ENCODE assay signal across 15 mouse cellular contexts in the genomic region with DNA sequence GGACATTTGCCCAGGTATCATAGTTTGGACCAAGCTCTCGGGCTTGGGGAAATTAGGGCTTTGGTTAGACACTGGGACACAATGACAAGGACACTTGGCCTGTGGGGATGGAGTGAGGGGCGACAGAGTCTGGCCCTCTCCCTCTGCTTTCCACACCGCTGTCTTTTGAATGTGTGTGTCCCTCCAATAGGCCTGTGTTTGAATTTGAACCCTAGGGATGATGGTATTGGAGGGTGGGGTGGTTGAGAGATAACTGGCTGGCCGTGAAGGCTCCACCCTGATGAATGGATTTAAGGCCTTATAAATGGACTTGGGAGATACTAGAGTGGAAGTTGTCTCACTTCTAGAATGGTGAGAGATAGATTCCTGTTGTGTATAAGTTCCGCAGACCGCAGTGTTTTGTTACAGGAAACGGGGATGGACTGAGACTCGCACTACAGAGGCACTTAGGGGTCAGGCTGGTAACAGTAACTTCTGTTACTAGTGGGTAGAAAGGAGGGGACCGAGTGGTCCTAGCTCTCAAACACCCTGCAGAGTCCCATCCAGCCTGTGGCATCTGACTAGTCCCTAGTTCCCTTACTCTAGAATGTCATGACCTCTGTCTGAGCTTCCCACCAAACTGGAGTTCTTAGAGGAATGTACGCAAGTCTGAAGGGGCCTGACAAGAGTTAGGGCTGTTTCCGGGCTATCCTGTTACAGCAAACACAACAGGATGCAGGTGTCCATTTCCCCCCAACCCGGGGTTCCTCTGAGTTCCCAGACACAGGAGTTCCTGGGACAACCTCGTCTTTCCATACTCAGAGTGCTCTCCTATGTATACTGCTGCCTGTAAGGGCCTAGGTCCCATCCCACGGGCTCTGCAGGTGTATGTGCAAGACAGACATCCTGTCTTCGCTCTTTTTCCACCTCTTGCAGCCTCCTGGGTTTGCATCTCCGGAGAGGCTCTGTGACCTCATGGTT. TPM values are rescaled to one million over a fixed set of nuclear protein-coding genes. Genes with fewer than 3 reads are reported as not detected.
A peak's percentile ranks its signal among the peaks of the same experiment; 100 is the strongest.
DNase-seq lines count a peak whose midpoint lies in the region; ATAC-seq and TF ChIP-seq lines count a peak whose summit lies in the region.
"Had no signal": no experiment of that assay in that cellular context is flagged by ENCODE, and none has a peak within 500 bp of the region (broad histone marks: within the 10 kb centered on the region; RNA-seq: fewer than 3 reads in every experiment).

No protein-coding gene starts in this region.

- no peak overlapping the region for H3K4me2 ChIP-seq in heart, postnatal 0 days (ENCODE audit: low read depth, low read length)

- no peak for ATAC-seq in heart, postnatal 0 days (ENCODE audit: insufficient read depth, low read depth)
- 0 out of 2 replicates have a peak, but pooled peaks have one; percentile 1 for ATAC-seq in granulocyte monocyte progenitor cell, adult 5-6 weeks (replicated peaks; ENCODE audit: poor library complexity, severe bottlenecking)
- ATAC-seq: hindbrain, postnatal 0 days had no signal

- H3K36me3 ChIP-seq in heart, postnatal 0 days (replicated peaks; ENCODE audit: control insufficient read depth, insufficient read depth, low read length): no peaks in the 10 kb centered on the region
- H3K36me3 ChIP-seq in spleen, adult 2 months (ENCODE audit: control insufficient read depth, insufficient read depth, low read length): peaks cover 39% of the 10 kb centered on the region
- H3K36me3 ChIP-seq: G1E had no signal

- TF ChIP-seq POLR2A in spleen, adult 2 months (IDR thresholded peaks at IDR 0.05; ENCODE audit: low read depth, low read length): no peak

- H3K9me3 ChIP-seq in heart, postnatal 0 days (replicated peaks; ENCODE audit: control insufficient read depth, low read length): no peaks in the 10 kb centered on the region
- H3K9me3 ChIP-seq: G1E had no signal

- peak overlapping the region; percentile 20; the same call in 1 of the 2 replicates for H3K27ac ChIP-seq in heart, postnatal 0 days (ENCODE audit: low read depth)
- H3K27ac ChIP-seq in spleen, adult 2 months (ENCODE audit: insufficient read depth, low read length): peak overlapping the region; percentile 34
- H3K27ac ChIP-seq: hindbrain, postnatal 0 days had no signal

- TF ChIP-seq CTCF in heart, postnatal 0 days (IDR thresholded peaks at IDR 0.05; ENCODE audit: low read depth): no peak
- TF ChIP-seq CTCF in spleen, adult 2 months (IDR thresholded peaks at IDR 0.05; ENCODE audit: extremely low read depth, insufficient read depth, insufficient read length, insufficient replicate concordance): no peak

- H3K27me3 ChIP-seq in heart, postnatal 0 days (ENCODE audit: control insufficient read depth, insufficient read depth, low read length): no peaks in the 10 kb centered on the region
- H3K27me3 ChIP-seq in spleen, adult 2 months (ENCODE audit: control insufficient read depth, insufficient read depth, low read length): no peaks in the 10 kb centered on the region

- TF ChIP-seq EP300 in heart, postnatal 0 days (IDR thresholded peaks at IDR 0.05; ENCODE audit: low read depth): no peak

- no peak for DNase-seq in heart, postnatal 0 days (ENCODE audit: low spot score)
- DNase-seq in heart, adult 18-20 months: no peak
- no peak for DNase-seq in spleen, adult 2 months (ENCODE audit: low read depth in 1 of 2, low spot score in 2 of 2)
- no peak for DNase-seq in spleen, postnatal 4 days (ENCODE audit: low spot score in 2 of 2)
- peak; percentile 64 for DNase-seq in thymus, postnatal 4 days
- no peak for DNase-seq in cerebellum, postnatal 36 days
- no peak for DNase-seq in adrenal gland, adult 2 months
- DNase-seq: adrenal gland, postnatal 25 days; cerebellum, adult 9-10 months; gastrocnemius, postnatal 25 days; layer of hippocampus, adult 9-11 months had no signal

- H3K4me3 ChIP-seq in heart, postnatal 0 days (ENCODE audit: low read depth, low read length): no peak overlapping the region
- H3K4me3 ChIP-seq in spleen, adult 2 months (ENCODE audit: extremely low read depth, insufficient read depth, insufficient read length): no peak overlapping the region
- H3K4me3 ChIP-seq: myocyte had no signal

- WGBS in heart, postnatal 0 days: 61% methylated on average over 16 of the region's 16 CpGs
- 48% methylated on average over 16 of the region's 16 CpGs for WGBS in spleen, adult 2 months

- no peak overlapping the region for H3K9ac ChIP-seq in heart, postnatal 0 days (replicated peaks; ENCODE audit: low read depth, low read length)

- peaks cover 24% of the 10 kb centered on the region for H3K4me1 ChIP-seq in heart, postnatal 0 days (ENCODE audit: control insufficient read depth, insufficient read depth)
- H3K4me1 ChIP-seq in spleen, adult 2 months (ENCODE audit: control insufficient read depth, insufficient read depth, insufficient read length): peaks cover 50% of the 10 kb centered on the region

RNA-seq across cellular contexts. Expression of a gene that starts 11.5 kb away (rescaled TPM):
- 0.73 TPM in 1 of 2 replicates, not detected in the other for total RNA-seq in heart, postnatal 0 days (2014; rRNA removed; ENCODE audit: low replicate concordance)
- polyA plus RNA-seq in heart, postnatal 0 days (2015; fragmentation: Nextera tagmentation; extraction: Ambion mirVana): 0.11 TPM in 2 replicates
- 1 to 10 TPM in 1 of 2 experiments, under 1 TPM in 1; 0.30 to 2.8 TPM for total RNA-seq in heart, adult 18-20 months (2021)
- polyA plus RNA-seq in spleen, adult 2 months (2012; rRNA removed): 135 and 194 TPM in 2 replicates
- not detected in 2 replicates for total RNA-seq in granulocyte monocyte progenitor cell, adult 5-6 weeks (2014; fragmentation: Nextera tagmentation)
- total RNA-seq in granulocyte monocyte progenitor cell, adult 5-6 weeks (2017): 0.34 TPM in 1 of 2 replicates, not detected in the other
- total RNA-seq in adrenal gland, adult 2 months (2021): under 1 TPM in 1 of 2 experiments, not detected in 1; 0.14 TPM
- polyA plus RNA-seq in adrenal gland, adult 2 months (2012; rRNA removed): 0.50 and 0.86 TPM in 2 replicates
- total RNA-seq: gastrocnemius, postnatal 25 days; hindbrain, postnatal 0 days had no signal
- polyA plus RNA-seq: G1E; hindbrain, postnatal 0 days had no signal

RNA-seq across cellular contexts. Expression of a gene that starts 54.3 kb away (rescaled TPM):
- 0.69 TPM in 1 of 2 replicates, not detected in the other for total RNA-seq in heart, postnatal 0 days (2014; rRNA removed; ENCODE audit: low replicate concordance)
- 0.05 and 0.12 TPM in 2 replicates for polyA plus RNA-seq in heart, postnatal 0 days (2015; fragmentation: Nextera tagmentation; extraction: Ambion mirVana)
- under 1 TPM; 0.07 to 0.18 TPM for total RNA-seq in heart, adult 18-20 months (2021)
- 1.3 and 2.2 TPM in 2 replicates for polyA plus RNA-seq in spleen, adult 2 months (2012; rRNA removed)
- total RNA-seq in granulocyte monocyte progenitor cell, adult 5-6 weeks (2014; fragmentation: Nextera tagmentation): 2.8 and 3.0 TPM in 2 replicates
- total RNA-seq in granulocyte monocyte progenitor cell, adult 5-6 weeks (2017): 0.62 and 3.1 TPM in 2 replicates
- under 1 TPM; 0.31 to 0.58 TPM for total RNA-seq in adrenal gland, adult 2 months (2021)
- 0.45 and 1.5 TPM in 2 replicates for polyA plus RNA-seq in adrenal gland, adult 2 months (2012; rRNA removed)
